Mouse (Mus musculus) erythroblast, embryonic 14.5 days (primary cell): ENCODE data around the gene Vinac1.

Source experiments
- GATA1 ChIP-seq: IDR thresholded peaks from 2 replicates; pipeline ENCODE4 v1.6.1; 2012; ENCODE audit warnings: low read length, inconsistent platforms, mixed read lengths
- TAL1 ChIP-seq: IDR thresholded peaks from 3 replicates; pipeline ENCODE4 v1.6.1; 2012; ENCODE audit warnings: low read length, inconsistent platforms, mixed read lengths

- TF ChIP-seq GATA1 (no peak), TAL1 (no peak)
Observed at GRCm38 (mm10) chr2:129024820-129025219, 23.2 kb downstream of the Vinac1 start.
